Mouse (Mus musculus) erythroblast, adult 5-6 weeks (primary cell): Measurements from ENCODE around the gene Kirrel. TPM values are rescaled to one million over a fixed set of nuclear protein-coding genes. Genes with fewer than 3 reads are reported as not detected.

Experiments
- ATAC-seq: replicated peaks from 2 replicates; pipeline ENCODE4 v1.8.0; 2016; ENCODE audit warnings: moderate number of reproducible peaks, mild to moderate bottlenecking, moderate TSS enrichment, inconsistent platforms; ENCODE audit not compliant: poor library complexity, low FRiP score, severe bottlenecking
- total RNA-seq, 2 experiments: library from RNA; stranded (forward) in 1 of 2; stranded (reverse) in 1 of 2; fragments of 150-400 nt in 1 of 2; fragments of 200-764, 138-1000 nt in 1 of 2; gene quantifications; 2 replicates each; pipeline versions ENCODE4 v1.2.3 to v1.2.4; 2015 to 2017; ENCODE audit warnings: low replicate concordance in 2 of 2

The Kirrel gene
- total RNA-seq, 2 experiments from 2014 or later: not detected

DNA sequence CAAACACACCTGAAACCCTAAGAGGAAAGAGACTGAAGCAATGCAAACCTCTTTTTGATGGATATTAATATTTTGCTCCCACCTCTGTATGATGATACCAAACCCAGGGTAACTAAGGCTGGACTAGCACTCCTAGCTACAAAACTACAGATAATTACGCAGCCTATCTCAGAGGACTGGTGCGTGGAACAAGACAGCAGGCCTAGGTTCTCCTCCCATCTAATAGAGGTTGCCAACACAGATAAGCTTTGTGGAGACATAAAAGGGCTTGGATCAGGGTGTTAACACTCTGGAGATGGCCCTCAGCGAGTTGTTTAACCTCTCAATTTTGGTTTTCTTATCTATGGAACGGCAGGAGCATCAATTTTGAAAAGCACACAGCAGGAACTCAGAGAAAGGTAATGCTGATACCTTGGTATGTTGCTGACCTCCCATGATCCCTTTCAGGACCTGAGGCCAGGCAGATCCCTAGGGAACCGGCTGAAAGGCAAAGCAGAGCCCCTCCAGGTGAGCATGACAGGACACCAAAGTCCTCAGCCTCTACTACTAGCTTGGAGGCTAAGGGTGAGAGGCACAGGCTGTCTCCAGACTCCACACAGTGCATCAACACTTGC, 5.0 kb downstream of the Kirrel start:
- no peak for ATAC-seq

DNA sequence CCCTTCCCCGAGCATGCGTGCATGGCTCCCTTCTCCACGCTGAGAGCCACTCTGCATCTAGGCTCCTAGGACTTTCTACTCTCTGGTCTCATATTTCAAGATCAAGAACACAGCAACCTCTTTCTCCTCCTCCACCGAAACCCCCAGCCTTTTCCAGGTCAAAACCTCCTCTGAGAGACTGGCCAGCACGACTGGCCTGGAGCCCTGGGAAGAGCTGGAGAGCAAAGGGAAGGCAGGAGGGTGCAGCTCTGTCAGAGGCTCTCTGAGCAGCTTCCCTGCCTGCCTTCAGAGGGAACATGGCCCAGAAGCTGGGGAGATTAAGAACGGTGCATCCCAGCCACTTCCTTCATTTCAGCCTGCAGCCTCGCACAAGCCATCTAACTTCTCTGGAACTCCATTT, 5.8 kb downstream of the Kirrel start:
- no peak for ATAC-seq

- no peak for ATAC-seq
These were observed 6.9 kb downstream of the Kirrel start for GRCm38 (mm10) chr3:87167621-87168020.

DNA sequence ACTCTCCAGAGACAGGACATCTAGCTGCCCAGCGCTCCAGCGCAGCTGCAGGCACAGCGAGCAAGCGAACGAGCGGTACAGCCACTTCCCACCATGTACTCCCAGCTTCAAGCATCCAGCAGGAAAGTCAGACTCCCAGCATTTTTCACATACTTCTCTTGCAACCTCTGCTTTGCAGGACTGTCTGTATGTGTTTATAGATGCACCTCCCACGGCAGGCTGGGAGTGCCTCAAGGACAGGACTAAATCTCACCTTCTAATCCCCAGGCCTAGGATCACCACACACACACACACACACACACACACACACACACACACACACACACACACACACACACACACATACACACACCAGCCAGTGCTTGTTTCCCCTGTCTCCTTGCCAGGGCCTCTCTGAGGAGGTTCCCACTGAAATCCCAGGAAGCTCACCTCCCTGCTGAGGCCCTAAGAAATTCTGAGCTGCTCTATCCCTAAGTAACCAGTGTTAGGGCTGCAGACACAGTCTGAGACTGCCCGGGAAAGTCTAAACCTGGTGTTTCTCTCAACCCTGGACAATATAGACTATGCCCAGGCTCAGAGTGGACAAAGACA, 9.2 kb downstream of the Kirrel start:
- no peak for ATAC-seq

- ATAC-seq: no peak
These were observed 10.3 kb downstream of the Kirrel start for GRCm38 (mm10) chr3:87164099-87164815.

DNA sequence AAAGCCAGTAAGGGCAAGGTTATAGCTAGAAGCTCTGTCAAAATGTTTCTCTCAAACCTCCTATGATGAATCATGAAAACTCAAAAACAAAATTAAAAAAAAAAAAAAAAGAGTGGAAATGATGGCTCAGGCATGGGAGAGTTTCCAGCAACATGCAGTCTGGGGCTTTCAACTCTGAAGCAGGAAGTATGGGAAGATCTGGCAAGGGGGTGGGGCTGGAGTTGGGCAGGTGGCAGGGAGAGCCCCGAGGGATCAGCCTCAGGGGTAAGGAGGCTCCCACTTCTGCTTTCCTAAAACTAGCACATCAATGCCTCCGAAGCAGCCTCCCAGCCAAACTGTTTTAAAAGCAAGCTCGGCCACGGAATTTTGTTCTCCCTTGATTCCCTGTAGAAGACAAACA, 11.4 kb downstream of the Kirrel start:
- no peak for ATAC-seq

GRCm38 (mm10) chr3:87162380-87162779, 12.2 kb downstream of the Kirrel start:
- no peak for ATAC-seq

DNA sequence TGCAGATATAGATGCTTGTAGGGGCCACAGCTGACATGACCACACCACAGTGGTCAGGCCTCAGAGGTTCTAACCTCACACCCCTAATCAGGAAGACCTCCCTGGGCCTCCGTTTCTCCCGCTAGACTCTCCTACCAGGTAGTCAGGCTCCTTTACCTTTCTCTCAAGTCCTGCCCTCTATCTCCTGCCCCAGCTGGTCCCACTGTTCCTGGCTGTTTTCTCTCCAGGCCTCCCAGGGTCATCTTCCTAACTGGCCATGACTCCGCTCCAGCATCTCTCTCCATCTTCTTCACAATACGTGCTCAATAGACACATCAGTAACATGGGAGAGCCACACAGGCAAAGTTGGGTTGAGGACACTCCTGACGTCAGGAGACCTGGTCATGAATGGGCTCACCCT, 12.9 kb downstream of the Kirrel start:
- no peak for ATAC-seq

- no peak for ATAC-seq
These were observed 13.6 kb downstream of the Kirrel start for GRCm38 (mm10) chr3:87160819-87161509.

- no peak for ATAC-seq
These were observed 15.4 kb downstream of the Kirrel start for GRCm38 (mm10) chr3:87159190-87159589.

DNA sequence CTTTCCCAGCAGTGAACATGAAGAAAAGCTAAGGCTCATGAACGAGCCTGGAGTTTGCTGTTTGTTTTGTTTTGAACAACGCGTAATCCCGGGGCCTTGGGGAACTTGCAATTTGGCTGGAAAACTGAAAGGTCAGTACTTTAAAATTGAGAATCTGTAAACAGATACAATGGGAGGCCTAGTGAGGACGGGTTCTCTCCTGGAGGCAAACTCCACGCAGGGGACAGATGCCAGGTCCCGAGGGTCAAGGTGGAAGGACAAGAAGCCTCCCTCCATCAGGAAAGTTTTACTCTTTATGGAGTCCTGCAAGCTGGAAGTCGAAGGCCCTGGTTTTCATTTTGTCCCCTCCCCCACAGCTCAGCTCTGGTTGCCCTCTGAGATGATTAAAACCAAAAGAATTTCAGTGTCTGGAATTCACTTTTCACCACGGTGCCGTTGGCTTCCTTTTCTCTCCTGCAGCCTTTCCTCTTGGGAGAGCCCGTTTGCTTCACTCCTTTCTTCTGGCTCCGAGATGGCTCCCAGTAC, 16.7 kb downstream of the Kirrel start:
- ATAC-seq: no peak

GRCm38 (mm10) chr3:87157297-87157696, 17.2 kb downstream of the Kirrel start:
- no peak for ATAC-seq

DNA sequence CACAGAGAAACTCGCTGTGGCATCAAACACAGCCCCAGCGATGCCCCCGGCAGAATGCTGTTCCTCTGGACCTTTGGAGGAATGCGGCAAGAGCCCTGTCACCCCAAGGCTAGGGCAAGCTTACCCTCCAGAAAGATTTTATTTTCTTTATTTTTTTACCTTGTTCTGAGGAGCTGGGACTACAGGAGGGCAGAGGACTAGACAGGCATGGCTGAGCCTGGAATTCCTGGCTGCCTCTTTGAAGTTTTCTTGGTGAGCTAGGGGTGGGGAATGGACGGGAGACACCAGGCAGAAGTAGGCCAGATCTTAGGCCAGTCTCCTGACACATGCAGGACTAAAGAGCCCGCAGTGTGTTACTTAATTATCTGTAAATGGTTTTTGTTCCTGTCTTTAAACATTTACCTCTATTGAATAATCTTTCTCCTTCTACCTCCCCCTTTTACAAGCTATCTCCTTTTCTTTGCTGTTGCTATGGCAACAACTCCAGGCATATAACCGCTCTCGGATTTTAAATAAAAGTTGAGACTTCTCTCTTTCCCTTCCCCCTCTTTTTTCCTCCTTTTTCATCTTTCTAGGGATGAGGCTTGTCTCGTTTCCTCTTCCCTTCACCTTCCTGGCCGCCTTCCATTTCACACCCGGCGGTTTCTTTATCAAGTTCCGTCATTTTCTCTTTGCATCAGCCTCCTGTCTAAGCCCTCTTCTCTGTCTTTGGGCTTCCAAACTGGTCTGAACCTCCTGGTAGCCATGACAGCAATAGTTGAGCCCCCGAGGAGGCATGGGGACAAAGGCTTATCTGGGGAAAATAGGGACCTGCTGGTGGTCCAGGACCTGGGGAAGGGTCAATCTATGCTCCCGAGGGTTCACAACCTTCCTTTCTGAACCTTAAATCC, 19.9 kb downstream of the Kirrel start:
- no peak for ATAC-seq

DNA sequence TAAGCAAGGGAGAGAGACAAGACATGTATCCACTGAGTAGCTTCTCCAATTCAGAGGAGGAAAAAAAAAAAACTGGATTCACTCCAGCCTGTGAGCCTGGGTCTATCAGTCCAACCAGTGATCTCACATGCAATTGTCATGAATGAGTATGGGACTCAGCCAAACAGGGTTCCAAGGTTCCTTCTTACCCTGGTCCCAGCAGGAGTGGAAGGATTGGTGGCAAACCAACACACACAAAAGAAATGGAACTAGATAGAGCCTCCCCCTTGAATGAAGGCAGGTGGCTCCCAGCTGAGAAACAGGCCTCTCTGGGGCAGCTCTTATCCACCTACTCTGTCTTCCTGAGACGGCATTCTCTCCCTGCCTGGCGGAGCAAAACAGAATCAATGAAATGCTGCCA, 21.5 kb downstream of the Kirrel start:
- no peak for ATAC-seq

DNA sequence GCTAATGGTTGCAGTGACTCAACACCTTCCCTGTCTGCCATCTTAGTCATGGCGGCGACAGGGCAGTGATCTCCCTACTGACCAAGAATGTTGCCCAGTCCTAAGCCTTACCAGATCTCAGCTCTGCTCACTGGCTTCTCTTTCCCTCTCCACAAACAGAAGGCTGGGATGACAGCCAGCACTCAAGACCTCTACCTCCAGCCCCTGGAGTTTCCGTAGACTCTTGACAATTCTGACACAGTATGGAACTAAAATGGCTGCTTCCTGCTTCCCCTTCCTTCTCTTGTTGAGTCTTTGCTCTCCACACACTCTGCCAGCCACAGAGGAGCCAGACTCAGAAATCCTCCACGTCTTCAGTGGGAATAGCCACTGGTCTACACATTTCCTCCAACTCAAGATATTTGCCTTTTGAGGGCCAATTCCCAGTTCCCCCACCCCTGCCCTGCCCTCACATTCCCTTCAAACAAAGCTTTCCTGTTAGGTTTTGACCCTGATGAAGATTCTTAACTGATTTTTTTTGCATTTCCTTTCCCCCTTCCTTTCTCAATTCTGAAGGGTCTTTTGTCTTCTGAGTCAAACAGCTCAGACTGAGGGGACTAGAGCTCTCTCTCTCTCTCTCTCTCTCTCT, 22.3 kb downstream of the Kirrel start:
- no peak for ATAC-seq

DNA sequence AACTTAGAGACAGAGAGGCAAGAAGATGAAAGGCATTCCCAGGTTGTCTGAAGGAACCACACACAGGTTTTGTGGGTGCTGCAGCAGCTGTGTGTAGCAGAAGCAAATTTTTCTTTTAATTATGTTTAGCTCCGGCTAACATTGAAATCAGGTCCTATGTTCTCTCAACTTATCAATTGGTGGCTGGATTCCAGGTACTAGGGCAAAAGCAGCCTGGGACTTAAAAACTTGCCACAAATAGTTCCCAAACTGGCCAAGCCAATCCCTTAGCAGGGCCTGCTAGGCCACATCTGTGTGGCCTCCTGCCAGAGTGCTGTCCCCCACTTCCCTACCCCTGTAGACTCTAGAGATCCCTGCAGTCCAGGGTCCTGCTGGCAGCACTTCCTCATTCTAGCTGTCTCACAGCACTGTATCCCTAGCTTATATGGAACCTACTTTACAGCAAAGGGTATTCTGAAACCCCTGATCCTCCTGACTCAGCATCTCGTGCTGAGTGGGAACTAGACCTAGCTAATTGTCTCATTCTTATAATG, 23.2 kb downstream of the Kirrel start:
- ATAC-seq: no peak

DNA sequence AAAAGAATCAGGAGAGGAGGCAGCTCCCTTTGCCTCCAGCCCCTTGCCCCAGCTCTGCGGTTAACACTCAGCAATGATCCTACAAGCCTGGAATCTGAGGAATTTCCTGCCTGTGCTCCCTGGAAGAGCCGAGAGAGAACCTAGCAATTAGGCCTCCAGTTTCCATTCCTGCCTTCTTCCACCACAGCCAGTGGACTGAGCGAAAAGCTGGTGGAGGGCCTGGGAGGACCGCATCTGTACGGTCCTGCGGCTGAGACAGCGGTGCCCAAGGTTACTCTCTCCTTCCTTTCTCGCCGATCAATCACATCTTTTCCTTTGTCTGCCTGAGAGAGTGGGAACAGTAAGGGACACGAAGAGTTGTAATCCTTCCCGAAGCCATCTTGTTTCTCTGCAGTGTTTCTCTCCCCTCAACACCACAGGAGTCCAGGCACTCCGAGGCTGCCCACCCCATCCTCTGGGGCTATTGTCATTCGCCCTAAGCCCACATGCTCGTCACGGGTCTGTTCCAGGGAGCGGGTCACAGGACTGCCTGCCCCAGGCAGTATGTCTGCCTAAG, 23.8 kb downstream of the Kirrel start:
- ATAC-seq: no peak

DNA sequence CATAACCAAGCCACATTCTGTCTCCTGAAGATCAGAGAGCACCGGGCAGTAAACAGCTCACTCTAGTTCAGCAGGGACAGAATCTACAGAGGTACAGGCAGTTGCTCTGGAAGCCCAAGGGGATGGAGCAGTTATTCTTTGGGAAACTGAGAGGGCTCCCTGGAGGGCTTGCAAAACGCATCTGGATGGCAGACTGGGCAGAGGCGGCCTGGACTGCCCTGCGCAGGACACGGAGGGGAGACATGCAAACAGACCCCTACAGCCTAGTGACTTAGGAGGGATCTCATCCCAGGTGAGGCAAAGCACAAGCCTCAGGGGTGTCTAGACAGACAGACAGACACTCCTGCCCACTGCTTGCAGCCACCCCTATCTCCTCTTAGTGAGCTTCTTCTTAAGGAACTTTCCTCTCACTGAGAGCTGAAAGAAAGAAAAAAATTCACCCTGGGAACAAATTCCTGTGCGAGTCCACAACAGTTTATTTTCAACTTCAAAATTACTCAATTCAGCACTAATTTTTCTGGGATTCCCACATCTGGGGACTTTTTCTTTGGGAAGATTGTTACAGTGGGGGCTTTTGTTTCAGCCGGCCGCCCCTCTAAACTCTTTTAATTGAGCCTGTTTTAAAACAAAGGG, 24.4 kb downstream of the Kirrel start:
- no peak for ATAC-seq
